28 mouse cellular contexts compared by ENCODE assay signal in genomic region chr1:192814700-192815099, GRCm38 (mm10). TPM values are rescaled to one million over a fixed set of nuclear protein-coding genes. Genes with fewer than 3 reads are reported as not detected.
A peak's percentile ranks its signal among the peaks of the same experiment; 100 is the strongest.
DNase-seq lines count a peak whose midpoint lies in the region; ATAC-seq lines count a peak whose summit lies in the region.
"Had no signal": no experiment of that assay in that cellular context is flagged by ENCODE, and none has a peak within 500 bp of the region (broad histone marks: within the 10 kb centered on the region; RNA-seq: fewer than 3 reads in every experiment).

No protein-coding gene starts in this region.

- H3K9me3 ChIP-seq in forebrain, embryonic 12.5 days: no peaks in the 10 kb centered on the region
- H3K9me3 ChIP-seq in forebrain, embryonic 15.5 days: no peaks in the 10 kb centered on the region
- no peaks in the 10 kb centered on the region for H3K9me3 ChIP-seq in embryonic facial prominence, embryonic 15.5 days (replicated peaks)
- no peaks in the 10 kb centered on the region for H3K9me3 ChIP-seq in limb, embryonic 15.5 days
- H3K9me3 ChIP-seq: heart, embryonic 13.5 days; midbrain, embryonic 13.5 days; neural tube, embryonic 13.5 days had no signal

- H3K4me2 ChIP-seq in forebrain, embryonic 12.5 days: no peak overlapping the region
- H3K4me2 ChIP-seq in forebrain, embryonic 15.5 days (replicated peaks): no peak overlapping the region
- no peak overlapping the region for H3K4me2 ChIP-seq in embryonic facial prominence, embryonic 15.5 days (replicated peaks)
- H3K4me2 ChIP-seq in limb, embryonic 15.5 days: no peak overlapping the region
- H3K4me2 ChIP-seq: heart, embryonic 13.5 days; hindbrain, embryonic 14.5 days; lung, embryonic 14.5 days; midbrain, embryonic 13.5 days; neural tube, embryonic 13.5 days had no signal

- H3K36me3 ChIP-seq in forebrain, embryonic 12.5 days (replicated peaks): no peaks in the 10 kb centered on the region
- H3K36me3 ChIP-seq in forebrain, embryonic 15.5 days: no peaks in the 10 kb centered on the region
- H3K36me3 ChIP-seq in embryonic facial prominence, embryonic 15.5 days: no peaks in the 10 kb centered on the region
- H3K36me3 ChIP-seq in limb, embryonic 15.5 days: no peaks in the 10 kb centered on the region
- H3K36me3 ChIP-seq: heart, embryonic 13.5 days; midbrain, embryonic 13.5 days; neural tube, embryonic 13.5 days had no signal

- H3K9ac ChIP-seq in forebrain, embryonic 12.5 days: no peak overlapping the region
- H3K9ac ChIP-seq in forebrain, embryonic 15.5 days (replicated peaks): no peak overlapping the region
- no peak overlapping the region for H3K9ac ChIP-seq in embryonic facial prominence, embryonic 15.5 days
- H3K9ac ChIP-seq in limb, embryonic 15.5 days: no peak overlapping the region
- H3K9ac ChIP-seq: heart, embryonic 13.5 days; hindbrain, embryonic 14.5 days; liver, embryonic 14.5 days; lung, embryonic 14.5 days; midbrain, embryonic 13.5 days; neural tube, embryonic 13.5 days had no signal

- peak; percentile 63 for DNase-seq in embryo, embryonic 9.5 days (ENCODE audit: extremely low spot score)
- DNase-seq in kidney, postnatal 25 days: no peak
- no peak for DNase-seq in cerebellum, adult 8-10 months
- no peak for DNase-seq in natural killer cell, adult 2 months (ENCODE audit: low spot score in 2 of 2)
- DNase-seq: adrenal gland, postnatal 14 days; cerebellum, adult 2 months; cerebellum, postnatal 36 days; gastrocnemius, postnatal 10 days; heart, adult 11 months; heart, postnatal 14 days; kidney, adult 2 months; left cerebral cortex, postnatal 4 days; lung, embryonic 14.5 days; lung, postnatal 36 days; thymus, adult 18-20 months; thymus, postnatal 4 days had no signal

- no peak for ATAC-seq in forebrain, embryonic 12.5 days (ENCODE audit: low FRiP score)
- ATAC-seq in forebrain, embryonic 15.5 days (replicated peaks): no peak
- no peak for ATAC-seq in embryonic facial prominence, embryonic 15.5 days (ENCODE audit: insufficient number of reproducible peaks, low FRiP score, low TSS enrichment, low read depth)
- no peak for ATAC-seq in limb, embryonic 15.5 days (ENCODE audit: insufficient number of reproducible peaks, low FRiP score, low TSS enrichment, low read depth)
- ATAC-seq: midbrain, embryonic 13.5 days had no signal

- 0 out of 2 replicates have a peak, but pooled peaks cover 8% of the 10 kb centered on the region for H3K4me1 ChIP-seq in forebrain, embryonic 12.5 days
- no peaks in the 10 kb centered on the region for H3K4me1 ChIP-seq in forebrain, embryonic 15.5 days
- peaks cover 25% of the 10 kb centered on the region for H3K4me1 ChIP-seq in embryonic facial prominence, embryonic 15.5 days
- peaks cover 20% of the 10 kb centered on the region for H3K4me1 ChIP-seq in limb, embryonic 15.5 days
- H3K4me1 ChIP-seq: megakaryocyte, embryonic 14.5 days; neural tube, embryonic 13.5 days had no signal

- WGBS in forebrain, embryonic 12.5 days: 15% methylated on average over 3 of the region's 3 CpGs
- 18% methylated on average over 3 of the region's 3 CpGs for WGBS in forebrain, embryonic 15.5 days
- 26% methylated on average over 3 of the region's 3 CpGs for WGBS in embryonic facial prominence, embryonic 15.5 days
- WGBS in limb, embryonic 15.5 days: 29% methylated on average over 3 of the region's 3 CpGs

- no peaks in the 10 kb centered on the region for H3K27me3 ChIP-seq in forebrain, embryonic 12.5 days
- no peaks in the 10 kb centered on the region for H3K27me3 ChIP-seq in forebrain, embryonic 15.5 days
- H3K27me3 ChIP-seq in embryonic facial prominence, embryonic 15.5 days: no peaks in the 10 kb centered on the region
- H3K27me3 ChIP-seq in limb, embryonic 15.5 days: no peaks in the 10 kb centered on the region
- H3K27me3 ChIP-seq: heart, embryonic 13.5 days; midbrain, embryonic 13.5 days; neural tube, embryonic 13.5 days had no signal

- 0 out of 2 replicates have a peak overlapping the region, but pooled peaks have one; percentile 31 for H3K27ac ChIP-seq in forebrain, embryonic 12.5 days
- no peak overlapping the region for H3K27ac ChIP-seq in forebrain, embryonic 15.5 days (replicated peaks)
- H3K27ac ChIP-seq in embryonic facial prominence, embryonic 15.5 days (replicated peaks): peak overlapping the region; percentile 30
- peak overlapping the region; percentile 47; the same call in 1 of the 2 replicates for H3K27ac ChIP-seq in limb, embryonic 15.5 days
- H3K27ac ChIP-seq: heart, embryonic 13.5 days; hindbrain, embryonic 14.5 days; kidney, postnatal 0 days; left cerebral cortex, adult 2 months; liver, embryonic 14.5 days; midbrain, embryonic 13.5 days; neural tube, embryonic 13.5 days had no signal

- H3K4me3 ChIP-seq in forebrain, embryonic 12.5 days (replicated peaks): no peak overlapping the region
- no peak overlapping the region for H3K4me3 ChIP-seq in forebrain, embryonic 15.5 days
- no peak overlapping the region for H3K4me3 ChIP-seq in embryonic facial prominence, embryonic 15.5 days (replicated peaks)
- no peak overlapping the region for H3K4me3 ChIP-seq in limb, embryonic 15.5 days
- H3K4me3 ChIP-seq: heart, embryonic 13.5 days; left cerebral cortex, adult 2 months; megakaryocyte, embryonic 14.5 days; midbrain, embryonic 13.5 days; neural tube, embryonic 13.5 days had no signal

RNA-seq across cellular contexts. Expression of gene Sertad4, which starts 40.9 kb away (rescaled TPM):
- polyA plus RNA-seq in forebrain, embryonic 12.5 days (2016; fragmentation: Nextera tagmentation; extraction: Ambion mirVana): 24.5 and 25.8 TPM in 2 replicates
- 35.8 and 36.8 TPM in 2 replicates for polyA plus RNA-seq in forebrain, embryonic 15.5 days (2015; fragmentation: Nextera tagmentation; extraction: Ambion mirVana)
- polyA plus RNA-seq in embryonic facial prominence, embryonic 15.5 days (2015; fragmentation: Nextera tagmentation; extraction: Ambion mirVana): 58.0 and 63.4 TPM in 2 replicates
- 48.2 and 72.5 TPM in 2 replicates for polyA plus RNA-seq in limb, embryonic 15.5 days (2015; fragmentation: Nextera tagmentation; extraction: Ambion mirVana)

RNA-seq across cellular contexts. Expression of gene Hhat, which starts 43.7 kb away (rescaled TPM):
- 4.4 and 7.6 TPM in 2 replicates for polyA plus RNA-seq in forebrain, embryonic 12.5 days (2016; fragmentation: Nextera tagmentation; extraction: Ambion mirVana)
- 2.0 and 2.7 TPM in 2 replicates for polyA plus RNA-seq in forebrain, embryonic 15.5 days (2015; fragmentation: Nextera tagmentation; extraction: Ambion mirVana)
- polyA plus RNA-seq in embryonic facial prominence, embryonic 15.5 days (2015; fragmentation: Nextera tagmentation; extraction: Ambion mirVana): 9.5 and 9.6 TPM in 2 replicates
- polyA plus RNA-seq in limb, embryonic 15.5 days (2015; fragmentation: Nextera tagmentation; extraction: Ambion mirVana): 11.5 and 12.0 TPM in 2 replicates
